Mouse (Mus musculus): Measurements from ENCODE around the gene Cd151.

DNA sequence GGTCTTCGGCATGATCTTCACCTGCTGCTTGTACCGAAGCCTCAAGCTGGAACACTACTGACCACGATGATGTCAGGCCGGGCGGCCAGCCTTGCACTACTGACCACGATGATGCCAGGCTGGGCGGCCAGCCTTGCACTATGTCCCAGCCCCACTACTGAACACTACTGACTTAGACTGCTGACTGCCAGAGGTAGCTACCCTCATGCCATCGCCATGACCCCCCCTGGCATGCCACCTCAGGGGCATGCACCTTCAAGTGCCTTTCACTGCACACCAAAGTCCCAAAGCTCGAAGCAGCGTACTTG lies 3.4 kb downstream of the Cd151 start:
- TF ChIP-seq CTCF (IDR thresholded peaks at IDR 0.05; ENCODE audit: low read depth, low read length) (no peak), POLR2A (IDR thresholded peaks at IDR 0.05; ENCODE audit: insufficient read depth, low read length) (no peak), EP300 (IDR thresholded peaks at IDR 0.05; ENCODE audit: insufficient read depth, low read depth, low read length) (no peak)
